Mouse (Mus musculus) brain, embryonic 14.5 days (tissue): Measurements from ENCODE around the gene Ubxn6.

ENCODE experiments used
- CTCF ChIP-seq: fragments of 200-500 bp; IDR thresholded peaks from 2 replicates; pipeline ENCODE4 v1.5.1; 2012; ENCODE audit warnings: inconsistent platforms, mild to moderate bottlenecking, moderate library complexity, borderline replicate concordance; ENCODE audit not compliant: insufficient read depth, insufficient read length; ENCODE audit errors: extremely low read depth
- POLR2A ChIP-seq: fragments of 200-500 bp; IDR thresholded peaks from 2 replicates; pipeline ENCODE4 v1.6.1; 2012; ENCODE audit warnings: mild to moderate bottlenecking, inconsistent platforms, borderline replicate concordance; ENCODE audit not compliant: poor library complexity, insufficient read depth, insufficient read length, severe bottlenecking; ENCODE audit errors: extremely low read depth

- TF ChIP-seq POLR2A (no peak), CTCF (no peak)
Observed at GRCm38 (mm10) chr17:56102927-56103326, 28.1 kb upstream of the Ubxn6 start.
